Mouse (Mus musculus): ENCODE measurements around the gene Trpc4ap. TPM values are rescaled to one million over a fixed set of nuclear protein-coding genes. Genes with fewer than 3 reads are reported as not detected.

Trpc4ap gene
- polyA plus RNA-seq, 1 experiment from 2014 or later = 132 TPM

GRCm38 (mm10) chr2:155603707-155604106 is 88.5 kb downstream of the Trpc4ap start:
- no peak overlapping the region for H3K9ac ChIP-seq
- no peak overlapping the region for H3K4me3 ChIP-seq (ENCODE audit: low read depth, low read length)
- no peaks in the 10 kb centered on the region for H3K27me3 ChIP-seq (ENCODE audit: insufficient read depth, low read length)
- H3K4me2 ChIP-seq = no peak overlapping the region
- no peaks in the 10 kb centered on the region for H3K36me3 ChIP-seq (ENCODE audit: insufficient read depth)
- H3K4me1 ChIP-seq (ENCODE audit: insufficient read depth) = no peaks in the 10 kb centered on the region
- H3K9me3 ChIP-seq (ENCODE audit: low read depth, low read length) = no peaks in the 10 kb centered on the region
- WGBS = 58% methylated on average over 3 of the region's 3 CpGs
- ATAC-seq (ENCODE audit: insufficient read depth) = no peak
- DNase-seq = no peak
- no peak overlapping the region for H3K27ac ChIP-seq (ENCODE audit: low read depth)
- no peak for TF ChIP-seq CTCF (IDR thresholded peaks at IDR 0.05; ENCODE audit: low read depth)

GRCm38 (mm10) chr2:155595516-155595915 is 96.7 kb downstream of the Trpc4ap start:
- Histone ChIP-seq H3K27me3 (ENCODE audit: insufficient read depth, low read length) (no peaks in the 10 kb centered on the region), H3K4me2 (no peak overlapping the region), H3K4me1 (ENCODE audit: insufficient read depth) (peaks cover 6% of the 10 kb centered on the region; the same call in 1 of the 2 replicates), H3K9me3 (ENCODE audit: low read depth, low read length) (no peaks in the 10 kb centered on the region), H3K9ac (no peak overlapping the region), H3K27ac (ENCODE audit: low read depth) (no peak overlapping the region), H3K4me3 (ENCODE audit: low read depth, low read length) (no peak overlapping the region), H3K36me3 (ENCODE audit: insufficient read depth) (no peaks in the 10 kb centered on the region)
- DNase-seq = peak; percentile 18
- TF ChIP-seq CTCF (IDR thresholded peaks at IDR 0.05; ENCODE audit: low read depth) = no peak
- WGBS = 64% methylated on average over 6 of the region's 6 CpGs
- ATAC-seq (ENCODE audit: insufficient read depth) = no peak

- peak; percentile 58 for ATAC-seq (ENCODE audit: insufficient read depth)
These were observed 99.3 kb downstream of the Trpc4ap start for GRCm38 (mm10) chr2:155592854-155593283.

GRCm38 (mm10) chr2:155592137-155592853 is 99.9 kb downstream of the Trpc4ap start, which contains the start of gene Gss:
Gss (minus strand) TSS chr2:155592810.
- Histone ChIP-seq H3K4me1 (ENCODE audit: insufficient read depth) (peaks cover 6% of the 10 kb centered on the region; the same call in 1 of the 2 replicates), H3K9me3 (ENCODE audit: low read depth, low read length) (no peaks in the 10 kb centered on the region), H3K27me3 (ENCODE audit: insufficient read depth, low read length) (no peaks in the 10 kb centered on the region), H3K9ac (peak within 1 kb of the TSS; percentile 77), H3K27ac (ENCODE audit: low read depth) (peak within 1 kb of the TSS; percentile 89), H3K4me2 (peak within 1 kb of the TSS; percentile 87), H3K4me3 (ENCODE audit: low read depth, low read length) (peak within 1 kb of the TSS; percentile 69), H3K36me3 (ENCODE audit: insufficient read depth) (no peaks in the 10 kb centered on the region)
- ATAC-seq (ENCODE audit: insufficient read depth) = peak; percentile 96
- TF ChIP-seq CTCF (IDR thresholded peaks at IDR 0.05; ENCODE audit: low read depth) = no peak
- WGBS = under 1% methylated on average over 53 of the region's 53 CpGs
- peak; percentile 99 for DNase-seq

More at GRCm38 (mm10) chr2:155592854-155593283, 99.3 kb downstream of the Trpc4ap start:
- WGBS = 0% methylated on average over 9 of the region's 9 CpGs
- H3K36me3 ChIP-seq (ENCODE audit: insufficient read depth) = no peaks in the 10 kb centered on the region
- peak overlapping the region; percentile 77 for H3K9ac ChIP-seq
- H3K9me3 ChIP-seq (ENCODE audit: low read depth, low read length) = no peaks in the 10 kb centered on the region
- 0 out of 2 replicates have a peak, but pooled peaks have one; percentile 6 for TF ChIP-seq CTCF (IDR thresholded peaks at IDR 0.05; ENCODE audit: low read depth)
- H3K27ac ChIP-seq (ENCODE audit: low read depth) = peak overlapping the region; percentile 3; the same call in 1 of the 2 replicates
- no peaks in the 10 kb centered on the region for H3K27me3 ChIP-seq (ENCODE audit: insufficient read depth, low read length)
- no peak for DNase-seq
- peak overlapping the region; percentile 69 for H3K4me3 ChIP-seq (ENCODE audit: low read depth, low read length)
- peak overlapping the region; percentile 87 for H3K4me2 ChIP-seq
- peaks cover 6% of the 10 kb centered on the region; the same call in 1 of the 2 replicates for H3K4me1 ChIP-seq (ENCODE audit: insufficient read depth)

- peak overlapping the region; percentile 77 for H3K9ac ChIP-seq
- H3K4me3 ChIP-seq (ENCODE audit: low read depth, low read length) = peak overlapping the region; percentile 69
- peaks cover 6% of the 10 kb centered on the region; the same call in 1 of the 2 replicates for H3K4me1 ChIP-seq (ENCODE audit: insufficient read depth)
- WGBS = 6% methylated on average over 6 of the region's 6 CpGs
- H3K27ac ChIP-seq (ENCODE audit: low read depth) = peak overlapping the region; percentile 89
- H3K4me2 ChIP-seq = peak overlapping the region; percentile 87
- no peak for TF ChIP-seq CTCF (IDR thresholded peaks at IDR 0.05; ENCODE audit: low read depth)
- H3K36me3 ChIP-seq (ENCODE audit: insufficient read depth) = no peaks in the 10 kb centered on the region
- DNase-seq (no peak), ATAC-seq (ENCODE audit: insufficient read depth) (no peak)
- no peaks in the 10 kb centered on the region for H3K27me3 ChIP-seq (ENCODE audit: insufficient read depth, low read length)
- H3K9me3 ChIP-seq (ENCODE audit: low read depth, low read length) = no peaks in the 10 kb centered on the region
These were observed 100.5 kb downstream of the Trpc4ap start for GRCm38 (mm10) chr2:155591676-155592075.

GRCm38 (mm10) chr2:155590876-155591275 is 101.3 kb downstream of the Trpc4ap start:
- H3K27ac ChIP-seq (ENCODE audit: low read depth) = no peak overlapping the region
- no peak for ATAC-seq (ENCODE audit: insufficient read depth)
- no peaks in the 10 kb centered on the region for H3K9me3 ChIP-seq (ENCODE audit: low read depth, low read length)
- H3K27me3 ChIP-seq (ENCODE audit: insufficient read depth, low read length) = no peaks in the 10 kb centered on the region
- no peak for TF ChIP-seq CTCF (IDR thresholded peaks at IDR 0.05; ENCODE audit: low read depth)
- no peak overlapping the region for H3K4me2 ChIP-seq
- H3K9ac ChIP-seq = no peak overlapping the region
- WGBS = 90% methylated on average over 2 of the region's 2 CpGs
- H3K4me1 ChIP-seq (ENCODE audit: insufficient read depth) = peaks cover 6% of the 10 kb centered on the region; the same call in 1 of the 2 replicates
- no peak overlapping the region for H3K4me3 ChIP-seq (ENCODE audit: low read depth, low read length)
- H3K36me3 ChIP-seq (ENCODE audit: insufficient read depth) = no peaks in the 10 kb centered on the region
- no peak for DNase-seq

- no peaks in the 10 kb centered on the region for H3K9me3 ChIP-seq (ENCODE audit: low read depth, low read length)
- no peak overlapping the region for H3K4me3 ChIP-seq (ENCODE audit: low read depth, low read length)
- no peaks in the 10 kb centered on the region for H3K27me3 ChIP-seq (ENCODE audit: insufficient read depth, low read length)
- H3K4me2 ChIP-seq = no peak overlapping the region
- 64% methylated on average over 6 of the region's 6 CpGs for WGBS
- H3K36me3 ChIP-seq (ENCODE audit: insufficient read depth) = no peaks in the 10 kb centered on the region
- ATAC-seq (ENCODE audit: insufficient read depth) (no peak), DNase-seq (no peak)
- no peak overlapping the region for H3K9ac ChIP-seq
- H3K4me1 ChIP-seq (ENCODE audit: insufficient read depth) = peaks cover 6% of the 10 kb centered on the region; the same call in 1 of the 2 replicates
- no peak for TF ChIP-seq CTCF (IDR thresholded peaks at IDR 0.05; ENCODE audit: low read depth)
- H3K27ac ChIP-seq (ENCODE audit: low read depth) = no peak overlapping the region
These were observed 102.7 kb downstream of the Trpc4ap start for GRCm38 (mm10) chr2:155589521-155589920.

All from lung, embryonic 14.5 days (tissue).